Mouse (Mus musculus): Measurements from ENCODE around the gene Prss46.
A peak's percentile ranks its signal among the peaks of the same experiment; 100 is the strongest.

Gene Prss46

GRCm38 (mm10) chr9:110858967-110859596 is 14.8 kb downstream of the Prss46 start:
- DNase-seq (ENCODE audit: low spot score in 2 of 2) = no peak

- DNase-seq (ENCODE audit: low spot score in 2 of 2) = peak in 1 of 2 experiments; percentile 49
Observed at GRCm38 (mm10) chr9:110871030-110871429, 26.7 kb downstream of the Prss46 start.

GRCm38 (mm10) chr9:110873681-110874659 is 29.7 kb downstream of the Prss46 start:
- peak; percentile 68 to 78 for DNase-seq (ENCODE audit: low spot score in 2 of 2)

- DNase-seq (ENCODE audit: low spot score in 2 of 2) = no peak
Observed at GRCm38 (mm10) chr9:110874660-110875191, 30.4 kb downstream of the Prss46 start.

GRCm38 (mm10) chr9:110875288-110875695 is 31.0 kb downstream of the Prss46 start:
- DNase-seq (ENCODE audit: low spot score in 2 of 2) = no peak

GRCm38 (mm10) chr9:110877353-110877752 is 33.0 kb downstream of the Prss46 start:
- DNase-seq (ENCODE audit: low spot score in 2 of 2) = no peak

GRCm38 (mm10) chr9:110877888-110878287 is 33.6 kb downstream of the Prss46 start:
- DNase-seq (ENCODE audit: low spot score in 2 of 2) = no peak

- DNase-seq (ENCODE audit: low spot score in 2 of 2) = peak; percentile 38 to 51
Observed at GRCm38 (mm10) chr9:110879191-110879920, 35.0 kb downstream of the Prss46 start, which contains the start of gene Als2cl. Gene Als2cl (plus strand): TSS chr9:110879870.

GRCm38 (mm10) chr9:110879998-110880561 is 35.8 kb downstream of the Prss46 start, which contains the start of gene Tmie:
Gene Tmie (minus strand): TSS chr9:110880113.
- peak in 1 of 2 experiments; percentile 46 for DNase-seq (ENCODE audit: low spot score in 2 of 2)

GRCm38 (mm10) chr9:110880772-110881171 is 36.5 kb downstream of the Prss46 start:
- DNase-seq (ENCODE audit: low spot score in 2 of 2) = no peak

GRCm38 (mm10) chr9:110881953-110882352 is 37.6 kb downstream of the Prss46 start:
- no peak for DNase-seq (ENCODE audit: low spot score in 2 of 2)

GRCm38 (mm10) chr9:110887388-110888303 is 43.3 kb downstream of the Prss46 start:
- no peak for DNase-seq (ENCODE audit: low spot score in 2 of 2)

- no peak for DNase-seq (ENCODE audit: low spot score in 2 of 2)
Observed at GRCm38 (mm10) chr9:110888935-110889334, 44.6 kb downstream of the Prss46 start.

- DNase-seq (ENCODE audit: low spot score in 2 of 2) = no peak
Observed at GRCm38 (mm10) chr9:110890026-110890783, 45.9 kb downstream of the Prss46 start.

- no peak for DNase-seq (ENCODE audit: low spot score in 2 of 2)
Observed at GRCm38 (mm10) chr9:110891077-110891828, 46.9 kb downstream of the Prss46 start.

GRCm38 (mm10) chr9:110892552-110892951 is 48.2 kb downstream of the Prss46 start:
- DNase-seq (ENCODE audit: low spot score in 2 of 2) = no peak

- DNase-seq (ENCODE audit: low spot score in 2 of 2) = no peak
Observed at GRCm38 (mm10) chr9:110893429-110893828, 49.1 kb downstream of the Prss46 start.

GRCm38 (mm10) chr9:110895507-110895906 is 51.2 kb downstream of the Prss46 start:
- no peak for DNase-seq (ENCODE audit: low spot score in 2 of 2)

- no peak for DNase-seq (ENCODE audit: low spot score in 2 of 2)
Observed at GRCm38 (mm10) chr9:110895994-110896393, 51.7 kb downstream of the Prss46 start.

Data from frontal cortex, postnatal 10 days (tissue).